Mouse (Mus musculus): ENCODE measurements at regions not wholly inside any gene's neighbourhood (a gene's known extent, or its start where the extent isn't known, plus 50 kb on each side); places are given as distances from the start of the nearest gene placed in this dataset.

- no peak overlapping the region for H3K4me3 ChIP-seq (ENCODE audit: insufficient read depth, poor library complexity, severe bottlenecking)
- TF ChIP-seq CEBPB (IDR thresholded peaks at IDR 0.05; ENCODE audit: low read depth), result no peak
- no peak for TF ChIP-seq MAX (IDR thresholded peaks at IDR 0.05)
- no peak for TF ChIP-seq MYOD1 (IDR thresholded peaks at IDR 0.05; ENCODE audit: control insufficient read depth, insufficient read length, low read depth)
- no peak overlapping the region for H3ac ChIP-seq (ENCODE audit: control insufficient read depth, insufficient read length, low read depth)
- no peaks in the 10 kb centered on the region for H3K36me3 ChIP-seq (ENCODE audit: control insufficient read depth, insufficient read depth)
- no peaks in the 10 kb centered on the region for H3K27me3 ChIP-seq (ENCODE audit: control insufficient read depth, insufficient read depth, insufficient read length)
- H3K79me2 ChIP-seq (ENCODE audit: control insufficient read depth, insufficient read depth), result no peaks in the 10 kb centered on the region
- H3K79me3 ChIP-seq (ENCODE audit: low read depth), result no peaks in the 10 kb centered on the region
Measured at GRCm38 (mm10) chr8:102938771-102939170, 153.3 kb upstream of the Cdh11 start.

- TF ChIP-seq MAX (IDR thresholded peaks at IDR 0.05), result no peak
- TF ChIP-seq CTCF (IDR thresholded peaks at IDR 0.05; ENCODE audit: control insufficient read depth, insufficient read depth, insufficient read length), result no peak
- no peak for TF ChIP-seq USF1 (IDR thresholded peaks at IDR 0.05; ENCODE audit: low read depth)
- no peak for TF ChIP-seq MYOD1 (IDR thresholded peaks at IDR 0.05; ENCODE audit: control insufficient read depth, insufficient read length, low read depth)
- TF ChIP-seq MYOG (IDR thresholded peaks at IDR 0.05; ENCODE audit: control insufficient read depth, extremely low read depth, insufficient read length), result no peak
- TF ChIP-seq CEBPB (IDR thresholded peaks at IDR 0.05; ENCODE audit: low read depth), result no peak
- no peak for TF ChIP-seq FOSL1 (IDR thresholded peaks at IDR 0.05; ENCODE audit: insufficient read depth, low read length, poor library complexity, severe bottlenecking)
- Histone ChIP-seq H3K79me2 (ENCODE audit: control insufficient read depth, insufficient read depth) (no peaks in the 10 kb centered on the region), H3K36me3 (ENCODE audit: control insufficient read depth, insufficient read depth) (no peaks in the 10 kb centered on the region), H3K27me3 (ENCODE audit: control insufficient read depth, insufficient read depth, insufficient read length) (no peaks in the 10 kb centered on the region), H3K4me3 (ENCODE audit: insufficient read depth, poor library complexity, severe bottlenecking) (no peak overlapping the region), H3K79me3 (ENCODE audit: low read depth) (no peaks in the 10 kb centered on the region), H3ac (ENCODE audit: control insufficient read depth, insufficient read length, low read depth) (no peak overlapping the region)
Measured at GRCm38 (mm10) chr8:102945546-102945945, 160.1 kb upstream of the Cdh11 start.

- no peaks in the 10 kb centered on the region for H3K79me3 ChIP-seq (ENCODE audit: low read depth)
- no peak for TF ChIP-seq USF1 (IDR thresholded peaks at IDR 0.05; ENCODE audit: low read depth)
- no peak for TF ChIP-seq CEBPB (IDR thresholded peaks at IDR 0.05; ENCODE audit: low read depth)
- TF ChIP-seq MYOG (IDR thresholded peaks at IDR 0.05; ENCODE audit: control insufficient read depth, extremely low read depth, insufficient read length), result no peak
- no peak for TF ChIP-seq FOSL1 (IDR thresholded peaks at IDR 0.05; ENCODE audit: insufficient read depth, low read length, poor library complexity, severe bottlenecking)
- TF ChIP-seq CTCF (IDR thresholded peaks at IDR 0.05; ENCODE audit: control insufficient read depth, insufficient read depth, insufficient read length), result no peak
- TF ChIP-seq MAX (IDR thresholded peaks at IDR 0.05), result no peak
- no peak for TF ChIP-seq MYOD1 (IDR thresholded peaks at IDR 0.05; ENCODE audit: control insufficient read depth, insufficient read length, low read depth)
- H3K36me3 ChIP-seq (ENCODE audit: control insufficient read depth, insufficient read depth), result no peaks in the 10 kb centered on the region
- no peaks in the 10 kb centered on the region for H3K27me3 ChIP-seq (ENCODE audit: control insufficient read depth, insufficient read depth, insufficient read length)
- H3ac ChIP-seq (ENCODE audit: control insufficient read depth, insufficient read length, low read depth), result no peak overlapping the region
- H3K4me3 ChIP-seq (ENCODE audit: insufficient read depth, poor library complexity, severe bottlenecking), result no peak overlapping the region
- H3K79me2 ChIP-seq (ENCODE audit: control insufficient read depth, insufficient read depth), result no peaks in the 10 kb centered on the region
Measured at GRCm38 (mm10) chr8:102978161-102978581, 192.7 kb upstream of the Cdh11 start.

GRCm38 (mm10) chr8:102983220-102983909 lies 197.9 kb upstream of the Cdh11 start:
- H3K27me3 ChIP-seq (ENCODE audit: control insufficient read depth, insufficient read depth, insufficient read length), result no peaks in the 10 kb centered on the region
- TF ChIP-seq MYOG (IDR thresholded peaks at IDR 0.05; ENCODE audit: control insufficient read depth, extremely low read depth, insufficient read length) (no peak), USF1 (IDR thresholded peaks at IDR 0.05; ENCODE audit: low read depth) (no peak), MYOD1 (IDR thresholded peaks at IDR 0.05; ENCODE audit: control insufficient read depth, insufficient read length, low read depth) (no peak), CTCF (IDR thresholded peaks at IDR 0.05; ENCODE audit: control insufficient read depth, insufficient read depth, insufficient read length) (no peak), FOSL1 (IDR thresholded peaks at IDR 0.05; ENCODE audit: insufficient read depth, low read length, poor library complexity, severe bottlenecking) (no peak), MAX (IDR thresholded peaks at IDR 0.05) (no peak), CEBPB (IDR thresholded peaks at IDR 0.05; ENCODE audit: low read depth) (no peak)
- H3ac ChIP-seq (ENCODE audit: control insufficient read depth, insufficient read length, low read depth), result no peak overlapping the region
- H3K4me3 ChIP-seq (ENCODE audit: insufficient read depth, poor library complexity, severe bottlenecking), result no peak overlapping the region
- H3K36me3 ChIP-seq (ENCODE audit: control insufficient read depth, insufficient read depth), result no peaks in the 10 kb centered on the region
- H3K79me2 ChIP-seq (ENCODE audit: control insufficient read depth, insufficient read depth), result no peaks in the 10 kb centered on the region
- no peaks in the 10 kb centered on the region for H3K79me3 ChIP-seq (ENCODE audit: low read depth)

- Histone ChIP-seq H3K36me3 (ENCODE audit: control insufficient read depth, insufficient read depth) (no peaks in the 10 kb centered on the region), H3K79me2 (ENCODE audit: control insufficient read depth, insufficient read depth) (no peaks in the 10 kb centered on the region), H3ac (ENCODE audit: control insufficient read depth, insufficient read length, low read depth) (no peak overlapping the region), H3K79me3 (ENCODE audit: low read depth) (no peaks in the 10 kb centered on the region), H3K27me3 (ENCODE audit: control insufficient read depth, insufficient read depth, insufficient read length) (no peaks in the 10 kb centered on the region), H3K4me3 (ENCODE audit: insufficient read depth, poor library complexity, severe bottlenecking) (no peak overlapping the region)
- TF ChIP-seq MYOG (IDR thresholded peaks at IDR 0.05; ENCODE audit: control insufficient read depth, extremely low read depth, insufficient read length) (no peak), MYOD1 (IDR thresholded peaks at IDR 0.05; ENCODE audit: control insufficient read depth, insufficient read length, low read depth) (no peak), CTCF (IDR thresholded peaks at IDR 0.05; ENCODE audit: control insufficient read depth, insufficient read depth, insufficient read length) (no peak), CEBPB (IDR thresholded peaks at IDR 0.05; ENCODE audit: low read depth) (no peak), USF1 (IDR thresholded peaks at IDR 0.05; ENCODE audit: low read depth) (no peak), MAX (IDR thresholded peaks at IDR 0.05) (no peak), FOSL1 (IDR thresholded peaks at IDR 0.05; ENCODE audit: insufficient read depth, low read length, poor library complexity, severe bottlenecking) (no peak)
Measured at GRCm38 (mm10) chr8:102983910-102984225, 198.4 kb upstream of the Cdh11 start.

Data from C2C12 (cell line).